Mouse (Mus musculus): ENCODE data around the gene Gm45233. TPM values are rescaled to one million over a fixed set of nuclear protein-coding genes. Genes with fewer than 3 reads are reported as not detected.
"Not testable (repeated sequence)": the region's sequence is repeated elsewhere in the genome, so short reads cannot be mapped to it uniquely, and the experiment has no call there.

Gm45233 gene
- 0.32 and 0.33 TPM in 2 replicates for polyA plus RNA-seq (2015; fragmentation: Nextera tagmentation; extraction: Ambion mirVana)

- peak; percentile 92 for ATAC-seq (ENCODE audit: extremely low read depth, insufficient number of reproducible peaks, low FRiP score, low TSS enrichment)
- Histone ChIP-seq H3K9ac (peak within 1 kb of the TSS; percentile 86), H3K4me3 (peak within 1 kb of the TSS; percentile 69), H3K27me3 (replicated peaks) (peaks cover 4% of the 10 kb centered on the region; the same call in 1 of the 2 replicates), H3K4me1 (peaks cover 55% of the 10 kb centered on the region), H3K36me3 (peaks cover 7% of the 10 kb centered on the region; the same call in 1 of the 2 replicates), H3K9me3 (no peaks in the 10 kb centered on the region), H3K4me2 (peak within 1 kb of the TSS; percentile 92), H3K27ac (replicated peaks) (peak within 1 kb of the TSS; percentile 100)
- WGBS, result under 1% methylated on average over 27 of the region's 27 CpGs
Observed at GRCm38 (mm10) chr7:43443917-43444293, at the start of gene Gm45233, which contains the start of gene Etfb. TSS of gene Gm45233 (plus strand) at chr7:43444128. TSS of gene Etfb (plus strand) at chr7:43444083.

- no peaks in the 10 kb centered on the region for H3K9me3 ChIP-seq
- 81% methylated on average over 2 of the region's 2 CpGs for WGBS
- H3K9ac ChIP-seq, result no peak overlapping the region
- H3K27ac ChIP-seq (replicated peaks), result no peak overlapping the region
- H3K4me2 ChIP-seq, result no peak overlapping the region
- H3K4me3 ChIP-seq, result no peak overlapping the region
- no peaks in the 10 kb centered on the region for H3K36me3 ChIP-seq
- no peaks in the 10 kb centered on the region for H3K4me1 ChIP-seq
- ATAC-seq (ENCODE audit: extremely low read depth, insufficient number of reproducible peaks, low FRiP score, low TSS enrichment), result no peak
- no peaks in the 10 kb centered on the region for H3K27me3 ChIP-seq (replicated peaks)
Observed at GRCm38 (mm10) chr7:43399501-43399900, 44.4 kb upstream of the Gm45233 start.

GRCm38 (mm10) chr7:43402718-43403117, 41.2 kb upstream of the Gm45233 start:
- H3K36me3 ChIP-seq, result no peaks in the 10 kb centered on the region
- no peak overlapping the region for H3K9ac ChIP-seq
- H3K4me3 ChIP-seq, result no peak overlapping the region
- 31% methylated on average over 2 of the region's 2 CpGs for WGBS
- no peak overlapping the region for H3K4me2 ChIP-seq
- H3K4me1 ChIP-seq, result no peaks in the 10 kb centered on the region
- no peaks in the 10 kb centered on the region for H3K9me3 ChIP-seq
- H3K27me3 ChIP-seq (replicated peaks), result no peaks in the 10 kb centered on the region
- no peak for ATAC-seq (ENCODE audit: extremely low read depth, insufficient number of reproducible peaks, low FRiP score, low TSS enrichment)
- no peak overlapping the region for H3K27ac ChIP-seq (replicated peaks)

GRCm38 (mm10) chr7:43407573-43407972, 36.4 kb upstream of the Gm45233 start:
- Histone ChIP-seq H3K27me3 (replicated peaks) (no peaks in the 10 kb centered on the region), H3K27ac (replicated peaks) (no peak overlapping the region), H3K4me3 (no peak overlapping the region), H3K36me3 (no peaks in the 10 kb centered on the region), H3K9me3 (no peaks in the 10 kb centered on the region), H3K4me2 (no peak overlapping the region), H3K4me1 (no peaks in the 10 kb centered on the region), H3K9ac (no peak overlapping the region)
- ATAC-seq (ENCODE audit: extremely low read depth, insufficient number of reproducible peaks, low FRiP score, low TSS enrichment), result no peak
- WGBS, result 81% methylated on average over 3 of the region's 3 CpGs

GRCm38 (mm10) chr7:43408131-43408553, 35.8 kb upstream of the Gm45233 start, which contains the start of gene Siglecg:
TSS of gene Siglecg (plus strand) at chr7:43408204.
- WGBS, result 86% methylated on average over 4 of the region's 4 CpGs
- Histone ChIP-seq H3K4me2 (no peak within 1 kb of the TSS), H3K4me3 (no peak within 1 kb of the TSS), H3K9ac (no peak within 1 kb of the TSS), H3K27ac (replicated peaks) (no peak within 1 kb of the TSS), H3K36me3 (no peaks in the 10 kb centered on the region), H3K4me1 (no peaks in the 10 kb centered on the region), H3K27me3 (replicated peaks) (no peaks in the 10 kb centered on the region), H3K9me3 (no peaks in the 10 kb centered on the region)
- no peak for ATAC-seq (ENCODE audit: extremely low read depth, insufficient number of reproducible peaks, low FRiP score, low TSS enrichment)

- WGBS, result 64% methylated on average over 3 of the region's 3 CpGs
Observed at GRCm38 (mm10) chr7:43409084-43409483, 34.8 kb upstream of the Gm45233 start.

GRCm38 (mm10) chr7:43411724-43412123, 32.2 kb upstream of the Gm45233 start:
- 39% methylated on average over 3 of the region's 4 CpGs for WGBS
- H3K4me3 ChIP-seq; H3K9me3 ChIP-seq; H3K27me3 ChIP-seq (replicated peaks); H3K4me1 ChIP-seq; H3K36me3 ChIP-seq; ATAC-seq (ENCODE audit: extremely low read depth, insufficient number of reproducible peaks, low FRiP score, low TSS enrichment); H3K9ac ChIP-seq; H3K4me2 ChIP-seq; H3K27ac ChIP-seq (replicated peaks): not testable (repeated sequence)

More at GRCm38 (mm10) chr7:43409084-43409483, 34.8 kb upstream of the Gm45233 start:
- Histone ChIP-seq H3K4me1 (no peaks in the 10 kb centered on the region), H3K36me3 (no peaks in the 10 kb centered on the region), H3K4me2 (no peak overlapping the region), H3K4me3 (no peak overlapping the region), H3K9me3 (no peaks in the 10 kb centered on the region), H3K9ac (no peak overlapping the region), H3K27me3 (replicated peaks) (no peaks in the 10 kb centered on the region), H3K27ac (replicated peaks) (no peak overlapping the region)
- ATAC-seq (ENCODE audit: extremely low read depth, insufficient number of reproducible peaks, low FRiP score, low TSS enrichment), result no peak

- H3K9ac ChIP-seq, result no peak overlapping the region
- no peak for ATAC-seq (ENCODE audit: extremely low read depth, insufficient number of reproducible peaks, low FRiP score, low TSS enrichment)
- peaks cover 4% of the 10 kb centered on the region; the same call in 1 of the 2 replicates for H3K9me3 ChIP-seq
- H3K36me3 ChIP-seq, result no peaks in the 10 kb centered on the region
- WGBS, result 85% methylated on average over 10 of the region's 10 CpGs
- H3K27ac ChIP-seq (replicated peaks), result no peak overlapping the region
- no peaks in the 10 kb centered on the region for H3K4me1 ChIP-seq
- H3K27me3 ChIP-seq (replicated peaks), result no peaks in the 10 kb centered on the region
- no peak overlapping the region for H3K4me2 ChIP-seq
- no peak overlapping the region for H3K4me3 ChIP-seq
Observed at GRCm38 (mm10) chr7:43417298-43417697, 26.6 kb upstream of the Gm45233 start.

- no peaks in the 10 kb centered on the region for H3K36me3 ChIP-seq
- H3K9ac ChIP-seq, result peak overlapping the region; percentile 4; the same call in 1 of the 2 replicates
- H3K9me3 ChIP-seq, result no peaks in the 10 kb centered on the region
- peak overlapping the region; percentile 51 for H3K4me2 ChIP-seq
- no peak overlapping the region for H3K27ac ChIP-seq (replicated peaks)
- 5% methylated on average over 11 of the region's 11 CpGs for WGBS
- no peaks in the 10 kb centered on the region for H3K27me3 ChIP-seq (replicated peaks)
- ATAC-seq (ENCODE audit: extremely low read depth, insufficient number of reproducible peaks, low FRiP score, low TSS enrichment), result peak; percentile 58
- no peak overlapping the region for H3K4me3 ChIP-seq
- peaks cover 4% of the 10 kb centered on the region; the same call in 1 of the 2 replicates for H3K4me1 ChIP-seq
Observed at GRCm38 (mm10) chr7:43422995-43423617, 20.8 kb upstream of the Gm45233 start.

GRCm38 (mm10) chr7:43423991-43424625, 19.8 kb upstream of the Gm45233 start:
- Histone ChIP-seq H3K36me3 (no peaks in the 10 kb centered on the region), H3K27me3 (replicated peaks) (no peaks in the 10 kb centered on the region), H3K4me3 (no peak overlapping the region), H3K4me1 (peaks cover 4% of the 10 kb centered on the region; the same call in 1 of the 2 replicates), H3K9ac (no peak overlapping the region), H3K9me3 (no peaks in the 10 kb centered on the region), H3K4me2 (no peak overlapping the region), H3K27ac (replicated peaks) (no peak overlapping the region)
- no peak for ATAC-seq (ENCODE audit: extremely low read depth, insufficient number of reproducible peaks, low FRiP score, low TSS enrichment)
- WGBS, result 56% methylated on average over 3 of the region's 3 CpGs

GRCm38 (mm10) chr7:43427406-43427805, 16.5 kb upstream of the Gm45233 start, which contains the start of gene Lim2:
TSS of gene Lim2 (plus strand) at chr7:43427670.
- no peak for ATAC-seq (ENCODE audit: extremely low read depth, insufficient number of reproducible peaks, low FRiP score, low TSS enrichment)
- H3K4me2 ChIP-seq, result no peak within 1 kb of the TSS

More at GRCm38 (mm10) chr7:43427406-43427805, 16.5 kb upstream of the Gm45233 start, which contains the start of gene Lim2:
- H3K36me3 ChIP-seq, result no peaks in the 10 kb centered on the region
- WGBS, result 73% methylated on average over 8 of the region's 8 CpGs
- H3K4me1 ChIP-seq, result peaks cover 4% of the 10 kb centered on the region; the same call in 1 of the 2 replicates
- no peaks in the 10 kb centered on the region for H3K9me3 ChIP-seq
- no peak within 1 kb of the TSS for H3K27ac ChIP-seq (replicated peaks)
- H3K27me3 ChIP-seq (replicated peaks), result no peaks in the 10 kb centered on the region
- no peak within 1 kb of the TSS for H3K4me3 ChIP-seq
- H3K9ac ChIP-seq, result no peak within 1 kb of the TSS
